Mouse (Mus musculus) cerebellum, postnatal 25 days (tissue): ENCODE data around the gene Kif26b.

Experiments
- DNase-seq, 2 experiments: peaks; one replicate each; pipeline ENCODE4 v3.0.0; 2021; ENCODE audit warnings: mixed read lengths in 2 of 2

Kif26b gene

GRCm38 (mm10) chr1:178542415-178542814, 13.5 kb downstream of the Kif26b start:
- DNase-seq: no peak

GRCm38 (mm10) chr1:178542990-178543944, 14.3 kb downstream of the Kif26b start:
- no peak for DNase-seq

GRCm38 (mm10) chr1:178544585-178544984, 15.7 kb downstream of the Kif26b start:
- no peak for DNase-seq

- DNase-seq: peak; percentile 70 to 81
These were observed 20.7 kb downstream of the Kif26b start for GRCm38 (mm10) chr1:178549576-178549975.

GRCm38 (mm10) chr1:178550477-178551047, 21.6 kb downstream of the Kif26b start:
- no peak for DNase-seq

- no peak for DNase-seq
These were observed 23.5 kb downstream of the Kif26b start for GRCm38 (mm10) chr1:178552278-178552897.

- DNase-seq: no peak
These were observed 24.0 kb downstream of the Kif26b start for GRCm38 (mm10) chr1:178552898-178553284.

- peak; percentile 68 to 80 for DNase-seq
These were observed 27.3 kb downstream of the Kif26b start for GRCm38 (mm10) chr1:178556226-178556625.

- DNase-seq: no peak
These were observed 31.1 kb downstream of the Kif26b start for GRCm38 (mm10) chr1:178560043-178560442.

- peak; percentile 52 to 63 for DNase-seq
These were observed 34.9 kb downstream of the Kif26b start for GRCm38 (mm10) chr1:178563834-178564233.

GRCm38 (mm10) chr1:178564800-178565199, 35.9 kb downstream of the Kif26b start:
- DNase-seq: no peak

GRCm38 (mm10) chr1:178568551-178569545, 39.9 kb downstream of the Kif26b start:
- peak in 1 of 2 experiments; percentile 42 for DNase-seq

- no peak for DNase-seq
These were observed 42.1 kb downstream of the Kif26b start for GRCm38 (mm10) chr1:178571009-178571408.

- no peak for DNase-seq
These were observed 43.0 kb downstream of the Kif26b start for GRCm38 (mm10) chr1:178571885-178572444.

GRCm38 (mm10) chr1:178573406-178574032, 44.6 kb downstream of the Kif26b start:
- DNase-seq: no peak

- peak; percentile 39 to 62 for DNase-seq
These were observed 46.8 kb downstream of the Kif26b start for GRCm38 (mm10) chr1:178575706-178576105.

GRCm38 (mm10) chr1:178576926-178577325, 48.0 kb downstream of the Kif26b start:
- no peak for DNase-seq

GRCm38 (mm10) chr1:178585366-178586020, 56.6 kb downstream of the Kif26b start:
- no peak for DNase-seq

- DNase-seq: peak in 1 of 2 experiments; percentile 37
These were observed 61.6 kb downstream of the Kif26b start for GRCm38 (mm10) chr1:178590229-178591171.

GRCm38 (mm10) chr1:178597113-178597512, 68.2 kb downstream of the Kif26b start:
- no peak for DNase-seq
